Mouse (Mus musculus) kidney, adult 18-20 months (tissue): Measurements from ENCODE around the gene Sept9.
"Not testable (repeated sequence)": the region's sequence is repeated elsewhere in the genome, so short reads cannot be mapped to it uniquely, and the experiment has no call there.

Experiments
- DNase-seq: peaks from one replicate; pipeline ENCODE4 v3.0.0; 2021

The Sept9 gene

GRCm38 (mm10) chr11:117331361-117332241 lies 132.1 kb downstream of the Sept9 start:
- no peak for DNase-seq

- peak; percentile 44 for DNase-seq
Measured at GRCm38 (mm10) chr11:117332242-117333149, 133.0 kb downstream of the Sept9 start.

- DNase-seq: no peak
Measured at GRCm38 (mm10) chr11:117333150-117333715, 133.8 kb downstream of the Sept9 start.

- DNase-seq: no peak
Measured at GRCm38 (mm10) chr11:117334101-117334500, 134.6 kb downstream of the Sept9 start.

- no peak for DNase-seq
Measured at GRCm38 (mm10) chr11:117335146-117335545, 135.7 kb downstream of the Sept9 start.

- no peak for DNase-seq
Measured at GRCm38 (mm10) chr11:117336081-117336788, 136.8 kb downstream of the Sept9 start.

- DNase-seq: no peak
Measured at GRCm38 (mm10) chr11:117337749-117338148, 138.3 kb downstream of the Sept9 start.

- DNase-seq: peak; percentile 60
Measured at GRCm38 (mm10) chr11:117338503-117338902, 139.0 kb downstream of the Sept9 start.

GRCm38 (mm10) chr11:117339050-117339449 lies 139.6 kb downstream of the Sept9 start:
- DNase-seq: no peak

- DNase-seq: no peak
Measured at GRCm38 (mm10) chr11:117341218-117341617, 141.8 kb downstream of the Sept9 start.

- DNase-seq: no peak
Measured at GRCm38 (mm10) chr11:117342076-117342475, 142.6 kb downstream of the Sept9 start.

GRCm38 (mm10) chr11:117342490-117342889 lies 143.0 kb downstream of the Sept9 start:
- not testable (repeated sequence) for DNase-seq

- DNase-seq: no peak
Measured at GRCm38 (mm10) chr11:117343800-117344199, 144.3 kb downstream of the Sept9 start.

- no peak for DNase-seq
Measured at GRCm38 (mm10) chr11:117344339-117345021, 145.0 kb downstream of the Sept9 start.

- no peak for DNase-seq
Measured at GRCm38 (mm10) chr11:117345022-117345765, 145.7 kb downstream of the Sept9 start.

GRCm38 (mm10) chr11:117347256-117347655 lies 147.8 kb downstream of the Sept9 start:
- no peak for DNase-seq

- no peak for DNase-seq
Measured at GRCm38 (mm10) chr11:117348429-117349103, 149.1 kb downstream of the Sept9 start.

GRCm38 (mm10) chr11:117349429-117350363 lies 150.2 kb downstream of the Sept9 start:
- DNase-seq: no peak

GRCm38 (mm10) chr11:117350462-117351222 lies 151.2 kb downstream of the Sept9 start:
- DNase-seq: no peak
